Mouse (Mus musculus): ENCODE measurements around the gene Emc9. TPM values are rescaled to one million over a fixed set of nuclear protein-coding genes. Genes with fewer than 3 reads are reported as not detected.

The Emc9 gene
- 6.8 and 10.0 TPM in 2 replicates for polyA plus RNA-seq (2016; fragmentation: Nextera tagmentation; extraction: Ambion mirVana)

DNA sequence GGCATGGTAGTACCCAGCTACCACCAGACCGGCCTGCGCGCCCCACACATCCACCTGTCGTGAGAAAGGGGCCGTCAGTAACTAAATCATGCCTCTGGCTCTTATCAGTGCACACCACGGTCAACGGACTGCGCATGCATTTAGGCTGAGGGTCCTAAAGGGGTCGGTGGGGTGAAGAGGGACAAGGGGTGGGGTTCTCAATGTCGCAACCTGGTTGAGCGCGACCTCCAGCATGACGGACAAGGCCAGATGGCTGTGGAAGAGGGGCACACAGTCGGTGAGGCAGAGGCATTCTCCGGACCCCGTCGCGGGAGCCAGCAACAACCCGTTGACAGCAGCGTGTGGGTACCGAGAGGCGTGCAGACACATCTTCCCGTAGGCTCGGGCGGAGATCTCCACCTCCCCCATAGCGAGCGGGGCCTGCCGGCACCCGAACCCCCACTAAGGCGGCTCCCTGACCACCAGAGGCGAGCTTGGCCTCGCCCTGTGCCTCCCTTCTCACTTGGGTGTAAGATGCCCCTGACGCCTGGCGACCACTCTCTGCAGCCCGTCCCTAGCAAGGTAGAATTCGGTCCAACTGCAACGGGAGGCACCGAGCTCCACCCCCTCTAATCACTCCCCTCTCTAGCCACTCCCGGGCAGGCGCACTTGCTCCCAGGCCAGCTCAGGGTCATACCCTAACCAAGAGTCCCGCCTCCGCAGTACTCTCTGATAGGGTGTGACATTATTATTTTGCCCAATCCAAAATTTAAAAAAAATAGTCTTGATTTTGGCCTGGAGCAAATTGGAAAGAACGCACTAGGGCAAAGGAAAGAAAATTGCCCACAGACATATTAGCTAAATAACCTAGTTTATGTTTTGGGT is at the start of gene Emc9:
TSS of gene Emc9 (minus strand) at position 601 of the 864 bp plus-strand sequence.
- Histone ChIP-seq H3K9me3 (no peaks in the 10 kb centered on the region), H3K27me3 (ENCODE audit: insufficient read depth, poor library complexity, severe bottlenecking) (peaks cover 7% of the 10 kb centered on the region; the same call in 1 of the 2 replicates), H3K27ac (peak within 1 kb of the TSS; percentile 82), H3K36me3 (peaks cover 48% of the 10 kb centered on the region), H3K4me3 (peak within 1 kb of the TSS; percentile 67), H3K4me1 (replicated peaks) (peaks cover 18% of the 10 kb centered on the region)
- DNase-seq (ENCODE audit: low spot score), result peak; percentile 66
- 1% methylated on average over 43 of the region's 43 CpGs for WGBS

DNA sequence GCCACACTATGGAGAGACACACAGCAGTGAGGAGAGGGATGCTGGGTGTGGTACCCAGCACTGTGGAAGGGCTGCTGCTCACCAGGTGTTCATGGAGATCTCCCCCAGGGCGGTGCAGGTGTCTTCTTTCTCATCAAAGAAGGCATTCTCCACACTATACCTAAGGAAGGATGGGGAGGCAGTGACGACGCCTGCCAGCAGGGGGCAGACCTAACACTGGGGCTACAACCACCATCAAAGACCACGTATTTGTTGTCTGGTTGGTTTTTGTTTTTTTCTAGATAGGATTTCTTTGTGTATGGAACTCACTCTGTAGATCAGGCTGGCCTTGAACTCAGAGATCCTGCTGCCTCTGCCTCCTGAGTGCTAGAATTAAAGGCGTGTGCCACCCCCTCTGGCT is 44.2 kb upstream of the Emc9 start:
- peaks cover 100% of the 10 kb centered on the region for H3K36me3 ChIP-seq
- no peak overlapping the region for H3K4me3 ChIP-seq
- H3K27me3 ChIP-seq (ENCODE audit: insufficient read depth, poor library complexity, severe bottlenecking), result no peaks in the 10 kb centered on the region
- H3K9me3 ChIP-seq, result no peaks in the 10 kb centered on the region
- WGBS, result 61% methylated on average over 5 of the region's 5 CpGs
- no peak overlapping the region for H3K27ac ChIP-seq
- H3K4me1 ChIP-seq (replicated peaks), result 0 out of 2 replicates have a peak, but pooled peaks cover 3% of the 10 kb centered on the region
- DNase-seq (ENCODE audit: low spot score), result peak; percentile 20

DNA sequence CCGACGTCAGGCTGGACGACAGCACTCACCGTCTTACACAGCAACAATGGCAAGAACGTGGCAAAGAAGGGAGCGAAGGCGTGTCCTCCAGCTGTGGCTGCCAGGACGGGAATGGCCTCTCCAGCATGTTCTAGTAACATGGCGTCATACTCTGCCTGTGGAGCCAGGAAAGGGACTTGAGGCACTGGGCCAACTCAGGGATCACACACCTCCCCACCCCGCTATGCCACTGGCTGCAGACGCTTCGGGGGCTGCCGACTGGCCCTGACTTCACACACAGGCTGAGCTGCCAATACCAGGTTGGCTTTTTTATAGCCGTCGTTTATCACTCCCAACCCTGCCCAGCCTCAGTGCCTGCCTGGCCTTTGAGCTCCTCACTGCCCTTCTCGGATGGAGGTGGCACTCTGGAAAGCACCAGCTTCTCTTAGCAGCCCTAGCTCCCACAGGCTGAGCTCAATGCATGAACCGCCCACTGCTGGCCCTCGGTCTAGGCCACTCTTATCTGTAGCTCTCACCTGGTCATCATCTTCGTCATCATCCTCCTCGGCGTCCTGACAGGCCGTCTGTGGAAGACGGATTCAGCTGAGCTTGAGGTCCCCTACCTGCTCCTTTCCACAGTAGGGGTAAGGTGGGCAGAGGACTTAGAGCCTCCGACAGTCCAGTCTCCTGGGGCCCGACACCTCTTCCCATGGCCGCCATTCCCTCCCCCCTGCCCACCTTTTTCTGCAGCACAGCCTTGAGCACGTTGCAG is 43.1 kb upstream of the Emc9 start:
- no peaks in the 10 kb centered on the region for H3K4me1 ChIP-seq (replicated peaks)
- DNase-seq (ENCODE audit: low spot score), result no peak

DNA sequence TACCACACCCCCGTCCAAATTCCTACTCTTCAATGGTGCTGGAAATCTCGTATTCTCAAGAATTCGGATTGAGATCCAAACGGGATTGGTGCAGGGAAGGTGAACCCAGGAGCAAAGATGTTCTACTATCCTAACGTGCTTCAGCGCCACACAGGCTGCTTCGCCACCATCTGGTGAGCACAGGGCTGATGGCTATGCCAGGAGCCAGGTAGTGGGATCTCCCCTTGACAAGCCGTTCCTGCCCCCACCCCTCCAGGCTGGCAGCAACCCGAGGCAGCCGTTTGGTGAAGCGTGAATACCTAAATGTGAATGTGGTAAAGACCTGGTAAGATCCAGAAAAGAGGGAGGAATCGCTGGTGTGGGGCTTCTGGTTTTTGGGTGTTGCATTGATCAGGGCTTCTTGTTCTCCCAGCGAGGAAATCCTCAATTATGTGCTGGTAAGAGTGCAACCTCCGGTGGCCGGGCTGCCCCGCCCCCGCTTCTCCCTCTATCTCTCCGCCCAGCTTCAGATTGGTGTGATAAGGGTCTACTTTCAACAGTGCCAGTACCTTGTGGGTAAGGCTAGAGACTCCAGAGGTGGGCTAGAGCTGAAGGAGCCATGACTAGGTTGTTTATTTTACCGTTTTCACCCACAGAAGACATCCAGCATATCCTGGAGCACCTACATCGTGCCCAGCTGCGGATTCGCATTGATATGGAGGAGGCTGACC is 33.5 kb upstream of the Emc9 start:
- peaks cover 1% of the 10 kb centered on the region for H3K36me3 ChIP-seq
- H3K9me3 ChIP-seq, result no peaks in the 10 kb centered on the region
- peaks cover 14% of the 10 kb centered on the region; the same call in 1 of the 2 replicates for H3K27me3 ChIP-seq (ENCODE audit: insufficient read depth, poor library complexity, severe bottlenecking)
- 47% methylated on average over 22 of the region's 22 CpGs for WGBS
- H3K4me1 ChIP-seq (replicated peaks), result peaks cover 17% of the 10 kb centered on the region
- peak overlapping the region; percentile 37 for H3K4me3 ChIP-seq
- no peak for DNase-seq (ENCODE audit: low spot score)
- H3K27ac ChIP-seq, result peak overlapping the region; percentile 35; the same call in 1 of the 2 replicates

More for the DNA sequence above, 43.1 kb upstream of the Emc9 start:
- H3K4me3 ChIP-seq, result no peak overlapping the region
- H3K27me3 ChIP-seq (ENCODE audit: insufficient read depth, poor library complexity, severe bottlenecking), result no peaks in the 10 kb centered on the region
- no peak overlapping the region for H3K27ac ChIP-seq
- no peaks in the 10 kb centered on the region for H3K9me3 ChIP-seq
- 95% methylated on average over 27 of the region's 27 CpGs for WGBS
- peaks cover 97% of the 10 kb centered on the region for H3K36me3 ChIP-seq

DNA sequence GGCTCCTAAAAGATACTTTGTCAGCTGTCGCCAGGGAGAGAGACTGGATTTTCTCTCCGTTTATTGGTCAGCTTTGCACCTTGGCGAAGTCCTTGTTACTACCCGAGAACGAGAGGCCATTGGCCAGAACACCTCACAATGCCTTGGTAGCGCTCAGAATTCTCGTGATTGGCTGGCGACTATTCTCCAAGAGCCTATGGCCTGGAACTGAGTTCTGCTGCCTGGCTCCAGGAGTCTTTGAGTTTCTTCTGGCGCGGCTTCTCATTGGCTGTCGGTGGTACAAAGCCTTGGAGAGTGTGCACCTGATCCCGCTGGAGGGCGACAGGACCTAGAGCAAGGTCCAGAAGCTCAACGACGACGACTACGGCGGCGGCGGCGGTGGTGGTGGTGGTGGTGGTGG is 32.7 kb upstream of the Emc9 start, which contains the start of gene Rec8:
TSS of gene Rec8 (plus strand) at position 216 of the 400 bp plus-strand sequence.
- Histone ChIP-seq H3K9me3 (no peaks in the 10 kb centered on the region), H3K36me3 (no peaks in the 10 kb centered on the region; the same call in 1 of the 2 replicates)
- WGBS, result 26% methylated on average over 21 of the region's 21 CpGs

DNA sequence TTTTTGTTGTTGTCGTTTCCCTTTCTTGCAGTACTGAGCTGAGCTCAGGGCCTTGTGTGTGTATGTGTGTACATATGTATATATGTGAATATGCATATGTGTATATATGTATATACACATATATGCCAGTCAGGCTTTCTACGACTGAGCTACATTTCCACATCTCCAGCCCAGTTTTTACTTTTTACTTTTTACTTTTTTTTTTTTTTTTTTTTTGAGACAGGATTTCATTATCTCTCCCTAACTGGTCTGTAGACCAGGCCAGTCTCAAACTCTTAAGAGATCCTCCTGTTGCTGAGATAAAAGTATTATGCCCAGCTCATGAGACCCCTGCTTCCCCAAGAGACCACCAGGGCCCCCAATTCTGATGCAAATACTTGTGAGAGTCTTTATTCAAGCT is 31.7 kb upstream of the Emc9 start:
- H3K27me3 ChIP-seq (ENCODE audit: insufficient read depth, poor library complexity, severe bottlenecking), result peaks cover 14% of the 10 kb centered on the region; the same call in 1 of the 2 replicates
- H3K4me3 ChIP-seq, result no peak overlapping the region
- no peak overlapping the region for H3K27ac ChIP-seq
- peaks cover 17% of the 10 kb centered on the region for H3K4me1 ChIP-seq (replicated peaks)
- no peaks in the 10 kb centered on the region for H3K36me3 ChIP-seq
- WGBS, result 85% methylated on average over 2 of the region's 2 CpGs
- DNase-seq (ENCODE audit: low spot score), result no peak
- H3K9me3 ChIP-seq, result no peaks in the 10 kb centered on the region

More for the DNA sequence above, 32.7 kb upstream of the Emc9 start, which contains the start of gene Rec8:
- Histone ChIP-seq H3K27ac (peak within 1 kb of the TSS; percentile 62), H3K4me3 (peak within 1 kb of the TSS; percentile 37), H3K4me1 (replicated peaks) (peaks cover 17% of the 10 kb centered on the region), H3K27me3 (ENCODE audit: insufficient read depth, poor library complexity, severe bottlenecking) (peaks cover 14% of the 10 kb centered on the region; the same call in 1 of the 2 replicates)
- peak; percentile 62 for DNase-seq (ENCODE audit: low spot score)

DNA sequence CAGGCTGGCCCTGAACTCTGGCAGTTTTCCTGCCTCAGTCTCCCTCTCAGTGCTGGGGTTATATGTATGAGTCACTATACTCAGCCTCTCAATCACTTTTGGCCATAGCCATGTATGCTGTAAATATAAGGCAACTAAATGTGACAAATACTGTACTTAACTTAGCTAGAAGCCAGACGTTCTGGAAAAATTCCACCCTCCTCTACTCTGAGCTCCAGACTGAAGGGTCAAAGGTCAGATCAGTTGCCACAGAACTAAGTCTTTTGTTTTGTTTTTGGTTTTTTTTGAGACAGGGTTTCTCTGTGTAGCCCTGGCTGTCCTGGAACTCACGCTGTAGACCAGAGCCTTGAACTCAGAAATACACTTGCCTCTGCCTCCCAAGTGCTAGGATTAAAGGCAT is 30.8 kb upstream of the Emc9 start:
- 39% methylated on average over 2 of the region's 2 CpGs for WGBS
- Histone ChIP-seq H3K27me3 (ENCODE audit: insufficient read depth, poor library complexity, severe bottlenecking) (peaks cover 14% of the 10 kb centered on the region; the same call in 1 of the 2 replicates), H3K27ac (no peak overlapping the region), H3K9me3 (no peaks in the 10 kb centered on the region), H3K36me3 (no peaks in the 10 kb centered on the region), H3K4me1 (replicated peaks) (peaks cover 17% of the 10 kb centered on the region), H3K4me3 (no peak overlapping the region)
- DNase-seq (ENCODE audit: low spot score), result no peak

DNA sequence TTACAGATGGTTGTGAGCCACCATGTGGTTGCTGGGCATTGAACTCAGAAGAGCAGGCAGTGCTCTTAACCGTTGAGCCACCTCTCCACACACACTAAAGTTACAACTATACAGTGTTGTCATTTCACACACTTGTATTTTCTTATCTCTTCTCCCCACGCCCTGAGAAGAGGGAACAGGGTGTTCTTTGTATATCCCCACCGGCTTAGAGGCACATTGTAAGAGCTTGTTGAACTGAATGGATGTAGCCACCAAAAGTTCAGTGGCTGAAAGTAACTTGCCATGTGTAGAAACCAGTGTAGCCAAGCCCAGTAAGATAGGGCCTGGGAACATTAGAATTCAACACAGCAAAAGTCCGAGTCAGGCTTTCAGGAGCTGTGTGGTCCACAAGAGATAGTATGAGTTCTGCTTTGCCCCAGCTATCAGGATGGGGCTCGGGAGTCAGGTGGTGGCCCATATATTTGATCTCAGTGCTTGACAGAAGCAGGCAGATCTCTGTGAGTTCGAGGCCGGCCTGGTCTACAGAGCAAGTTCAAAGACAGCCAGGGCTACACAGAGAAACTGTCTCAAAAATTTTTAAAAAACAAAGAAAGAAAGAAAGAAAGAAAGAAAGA is 29.6 kb upstream of the Emc9 start:
- DNase-seq (ENCODE audit: low spot score), result no peak
- no peak overlapping the region for H3K27ac ChIP-seq
- H3K4me1 ChIP-seq (replicated peaks), result peaks cover 17% of the 10 kb centered on the region
- H3K4me3 ChIP-seq, result no peak overlapping the region
- WGBS, result 84% methylated on average over 7 of the region's 7 CpGs
- peaks cover 12% of the 10 kb centered on the region; the same call in 1 of the 2 replicates for H3K27me3 ChIP-seq (ENCODE audit: insufficient read depth, poor library complexity, severe bottlenecking)
- H3K9me3 ChIP-seq, result no peaks in the 10 kb centered on the region
- H3K36me3 ChIP-seq, result peaks cover 8% of the 10 kb centered on the region

DNA sequence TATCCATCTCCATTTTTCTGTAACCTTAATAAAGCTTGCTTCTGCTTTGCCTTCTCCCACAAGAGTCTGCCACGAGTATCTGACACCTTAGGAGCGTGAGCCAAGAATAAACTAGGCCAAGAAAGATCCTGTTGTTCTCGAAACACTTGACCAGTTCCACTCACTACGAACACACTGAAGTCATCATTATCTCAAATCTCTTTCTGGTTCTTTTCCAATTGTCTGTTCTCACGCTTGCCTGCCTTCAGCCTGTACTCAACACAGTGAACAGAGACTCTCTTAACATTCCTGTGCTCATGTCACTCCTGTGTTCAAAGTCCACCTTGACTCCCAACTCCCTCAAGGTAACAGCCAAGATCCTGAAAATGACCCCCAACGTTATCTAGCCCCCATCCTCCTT is 28.2 kb upstream of the Emc9 start:
- Histone ChIP-seq H3K27me3 (ENCODE audit: insufficient read depth, poor library complexity, severe bottlenecking) (0 out of 2 replicates have a peak, but pooled peaks cover under 1% of the 10 kb centered on the region), H3K27ac (no peak overlapping the region), H3K9me3 (no peaks in the 10 kb centered on the region), H3K4me1 (replicated peaks) (peaks cover 10% of the 10 kb centered on the region), H3K36me3 (peaks cover 22% of the 10 kb centered on the region), H3K4me3 (no peak overlapping the region)
- no peak for DNase-seq (ENCODE audit: low spot score)
- 74% methylated on average over 6 of the region's 6 CpGs for WGBS

DNA sequence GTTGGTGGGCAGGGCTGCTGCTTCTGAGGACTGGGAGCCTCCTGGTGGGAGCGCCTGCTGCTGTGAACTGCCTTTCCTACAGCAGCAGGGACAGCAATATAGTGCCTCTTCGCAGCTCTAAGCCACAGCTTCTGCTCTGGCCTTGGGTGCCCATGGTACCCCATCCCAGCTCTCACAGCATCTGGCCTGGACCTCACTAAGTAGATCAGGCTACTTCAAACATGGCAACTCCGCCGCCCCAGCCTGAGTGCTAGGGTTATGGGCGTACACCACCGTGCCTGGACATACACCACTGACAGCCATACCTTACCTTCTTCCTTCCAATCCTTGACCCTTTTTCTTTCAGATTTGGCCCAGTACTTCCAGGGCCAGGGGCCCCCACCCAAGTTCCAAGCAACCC is 23.2 kb upstream of the Emc9 start:
- WGBS, result 95% methylated on average over 6 of the region's 6 CpGs
- peaks cover 14% of the 10 kb centered on the region for H3K4me1 ChIP-seq (replicated peaks)
- no peaks in the 10 kb centered on the region for H3K27me3 ChIP-seq (ENCODE audit: insufficient read depth, poor library complexity, severe bottlenecking)
- DNase-seq (ENCODE audit: low spot score), result no peak
- H3K4me3 ChIP-seq, result no peak overlapping the region
- H3K9me3 ChIP-seq, result no peaks in the 10 kb centered on the region
- peaks cover 66% of the 10 kb centered on the region for H3K36me3 ChIP-seq
- H3K27ac ChIP-seq, result no peak overlapping the region

DNA sequence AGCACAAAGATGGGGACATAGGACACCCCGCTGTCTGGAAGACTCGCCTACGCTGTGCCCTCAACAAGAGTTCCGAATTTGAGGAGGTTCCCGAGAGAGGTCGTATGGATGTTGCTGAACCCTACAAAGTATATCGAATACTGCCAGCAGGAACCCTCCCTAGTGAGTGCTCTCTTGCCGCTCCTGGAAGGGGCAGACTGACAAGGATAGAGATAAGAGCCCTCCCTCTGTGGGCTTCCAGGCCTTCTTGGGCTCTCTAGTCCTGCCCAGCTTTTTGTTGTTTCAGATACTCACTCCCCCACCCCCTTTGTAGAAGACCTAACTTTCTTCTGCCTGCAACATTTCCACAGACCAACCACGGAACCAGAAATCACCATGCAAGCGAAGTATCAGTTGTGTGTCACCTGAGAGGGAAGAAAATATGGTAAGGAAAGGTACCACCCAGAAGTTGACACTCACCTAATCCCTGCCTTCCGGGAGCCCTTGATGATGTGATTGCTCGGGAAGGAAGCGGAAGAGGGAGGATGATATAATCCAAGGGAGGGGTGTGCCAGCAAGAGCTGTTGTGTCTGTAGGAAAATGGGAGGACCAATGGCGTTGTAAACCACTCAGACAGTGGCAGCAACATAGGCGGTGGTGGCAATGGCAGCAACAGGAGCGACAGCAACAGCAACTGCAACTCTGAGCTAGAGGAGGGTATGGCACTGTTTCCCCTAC is 20.8 kb upstream of the Emc9 start:
- peaks cover 90% of the 10 kb centered on the region for H3K36me3 ChIP-seq

More for the DNA sequence above, 20.8 kb upstream of the Emc9 start:
- no peak overlapping the region for H3K27ac ChIP-seq
- no peak overlapping the region for H3K4me3 ChIP-seq
- H3K27me3 ChIP-seq (ENCODE audit: insufficient read depth, poor library complexity, severe bottlenecking), result no peaks in the 10 kb centered on the region
- WGBS, result 93% methylated on average over 16 of the region's 16 CpGs
- H3K4me1 ChIP-seq (replicated peaks), result peaks cover 16% of the 10 kb centered on the region
- H3K9me3 ChIP-seq, result no peaks in the 10 kb centered on the region
- DNase-seq (ENCODE audit: low spot score), result no peak
